Mouse (Mus musculus): ENCODE measurements around the gene Arl16.

- TF ChIP-seq CTCF (conservative IDR thresholded peaks at IDR 0.05; ENCODE audit: low read length): no peak
- no peak for TF ChIP-seq NANOG (IDR thresholded peaks at IDR 0.05; ENCODE audit: borderline replicate concordance, low read length)
- TF ChIP-seq POU5F1 (IDR thresholded peaks at IDR 0.05; ENCODE audit: borderline replicate concordance, low read length): no peak
Measured at GRCm38 (mm10) chr11:120497436-120497835, 30.0 kb upstream of the Arl16 start.
